Mouse (Mus musculus): ENCODE data around the gene Tmem222. TPM values are rescaled to one million over a fixed set of nuclear protein-coding genes. Genes with fewer than 3 reads are reported as not detected.

The Tmem222 gene
- polyA plus RNA-seq, 1 experiment = 5.3 TPM

DNA sequence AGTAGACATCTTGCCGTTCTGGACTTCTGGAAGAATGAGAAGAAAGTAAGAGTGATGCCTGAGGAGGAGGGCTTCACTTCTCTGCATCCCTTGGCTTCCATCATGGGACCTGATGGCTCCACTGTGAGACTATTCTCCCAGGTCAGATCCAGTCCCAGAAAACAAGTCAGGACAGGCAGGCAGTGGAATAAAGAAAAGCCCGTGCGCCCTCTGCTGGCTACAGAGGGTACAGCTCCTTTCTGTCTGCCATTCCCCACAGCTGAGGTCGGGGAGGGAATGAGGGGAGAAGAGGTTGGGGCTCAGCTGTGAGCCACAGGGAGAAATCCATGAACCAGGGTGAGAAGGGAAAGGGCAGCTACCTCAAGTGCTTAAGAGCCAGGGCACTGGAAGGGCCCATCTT, 24.2 kb upstream of the Tmem222 start:
- no peak overlapping the region for H3K4me3 ChIP-seq (replicated peaks)
- peaks cover 5% of the 10 kb centered on the region for H3K4me1 ChIP-seq (ENCODE audit: control insufficient read depth)
- no peaks in the 10 kb centered on the region for H3K27me3 ChIP-seq (ENCODE audit: control insufficient read depth)
- H3K9me3 ChIP-seq (ENCODE audit: control insufficient read depth, low read length) = no peaks in the 10 kb centered on the region
- peaks cover 90% of the 10 kb centered on the region for H3K36me3 ChIP-seq (ENCODE audit: control insufficient read depth)
- TF ChIP-seq TAL1 (IDR thresholded peaks at IDR 0.05; ENCODE audit: low read length) = no peak
- no peak for TF ChIP-seq GATA1 (IDR thresholded peaks at IDR 0.05; ENCODE audit: low read length)

DNA sequence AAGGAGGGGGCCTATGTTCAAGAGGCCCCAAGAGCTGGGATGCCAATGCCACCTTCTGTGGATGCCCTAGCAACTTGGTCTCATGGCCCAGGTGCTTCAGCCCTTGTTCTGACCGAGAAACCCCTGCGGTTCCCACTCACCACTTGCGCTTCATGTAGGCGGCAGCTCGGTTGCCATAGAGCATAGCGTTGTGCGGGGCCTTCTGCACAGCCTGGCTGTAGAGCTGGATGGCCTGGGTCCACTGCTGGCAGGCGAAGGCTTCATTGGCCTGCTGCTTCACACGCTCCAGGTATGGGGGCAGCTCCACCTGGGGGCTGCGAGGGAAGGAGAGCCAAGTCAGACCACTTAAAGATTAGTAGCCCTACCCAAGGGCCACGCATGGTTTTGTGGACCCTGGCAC, 22.8 kb upstream of the Tmem222 start:
- Histone ChIP-seq H3K4me1 (ENCODE audit: control insufficient read depth) (peaks cover 5% of the 10 kb centered on the region), H3K36me3 (ENCODE audit: control insufficient read depth) (peaks cover 94% of the 10 kb centered on the region), H3K4me3 (replicated peaks) (no peak overlapping the region), H3K9me3 (ENCODE audit: control insufficient read depth, low read length) (no peaks in the 10 kb centered on the region), H3K27me3 (ENCODE audit: control insufficient read depth) (no peaks in the 10 kb centered on the region)
- TF ChIP-seq GATA1 (IDR thresholded peaks at IDR 0.05; ENCODE audit: low read length) (no peak), TAL1 (IDR thresholded peaks at IDR 0.05; ENCODE audit: low read length) (no peak)

DNA sequence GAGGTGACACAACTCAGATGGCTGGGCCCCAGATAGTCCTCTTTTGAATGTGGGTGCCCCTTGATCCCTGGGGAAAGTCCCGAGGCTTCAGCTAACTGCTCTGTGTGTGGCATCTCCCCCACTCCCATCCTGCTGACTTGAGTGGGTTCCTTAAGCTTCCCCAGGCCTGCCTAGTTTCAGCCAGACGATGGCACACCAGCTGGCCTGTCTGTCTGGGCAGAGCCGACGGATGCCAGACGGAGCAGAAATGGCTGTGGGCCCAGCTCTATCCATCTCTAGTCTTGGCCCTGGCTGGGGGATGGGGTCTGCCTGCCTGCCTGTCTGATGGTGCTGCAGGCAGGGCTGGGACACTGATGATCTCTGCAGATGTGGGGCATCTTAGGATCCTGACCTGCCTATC, 22.1 kb upstream of the Tmem222 start:
- Histone ChIP-seq H3K27me3 (ENCODE audit: control insufficient read depth) (no peaks in the 10 kb centered on the region), H3K36me3 (ENCODE audit: control insufficient read depth) (peaks cover 95% of the 10 kb centered on the region), H3K4me3 (replicated peaks) (no peak overlapping the region), H3K4me1 (ENCODE audit: control insufficient read depth) (peaks cover 5% of the 10 kb centered on the region), H3K9me3 (ENCODE audit: control insufficient read depth, low read length) (no peaks in the 10 kb centered on the region)
- no peak for TF ChIP-seq TAL1 (IDR thresholded peaks at IDR 0.05; ENCODE audit: low read length)
- TF ChIP-seq GATA1 (IDR thresholded peaks at IDR 0.05; ENCODE audit: low read length) = no peak

DNA sequence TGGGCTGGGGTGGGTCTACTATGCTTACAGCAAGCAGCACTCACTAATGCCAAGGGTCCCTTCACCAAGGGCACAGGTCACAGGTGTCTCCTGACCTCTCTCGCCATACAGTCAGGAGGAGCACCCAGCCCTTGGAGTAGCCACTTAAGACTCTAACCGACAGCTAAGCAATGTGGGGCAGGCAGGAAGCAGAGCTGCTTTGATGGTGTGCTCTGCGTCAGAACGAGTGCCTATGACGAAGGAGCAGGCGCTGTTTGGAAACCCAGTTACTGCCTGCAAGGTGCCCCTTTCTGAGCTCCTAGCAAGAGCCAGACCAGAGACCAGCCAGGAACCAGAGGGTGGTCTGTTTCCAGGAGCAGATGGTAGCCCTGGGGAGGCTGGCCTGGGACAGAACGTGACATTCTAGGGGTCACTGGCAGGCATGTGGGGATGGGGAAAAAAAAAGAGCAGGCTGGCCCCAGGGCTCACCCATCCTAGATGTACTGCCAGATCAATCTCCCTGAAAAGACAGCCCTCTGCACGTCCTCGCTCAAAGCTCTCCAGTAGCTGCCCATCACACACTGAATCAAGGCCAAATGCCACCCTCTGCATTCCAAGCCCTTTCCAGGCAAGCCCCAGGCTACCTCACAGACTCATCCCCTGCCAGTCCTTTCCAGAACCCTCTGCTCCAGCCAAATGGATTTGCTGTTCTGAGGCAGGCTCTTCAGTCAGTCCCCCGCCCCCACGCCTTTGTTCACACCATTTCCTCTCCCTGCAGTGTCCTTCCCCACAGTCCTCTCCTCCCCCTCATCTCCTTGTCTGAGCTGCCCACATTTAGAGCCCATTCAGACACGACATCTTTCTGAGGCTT, 21.1 kb upstream of the Tmem222 start:
- no peak overlapping the region for H3K4me3 ChIP-seq (replicated peaks)
- H3K4me1 ChIP-seq (ENCODE audit: control insufficient read depth) = peaks cover 5% of the 10 kb centered on the region
- peaks cover 98% of the 10 kb centered on the region for H3K36me3 ChIP-seq (ENCODE audit: control insufficient read depth)
- no peaks in the 10 kb centered on the region for H3K27me3 ChIP-seq (ENCODE audit: control insufficient read depth)
- TF ChIP-seq GATA1 (IDR thresholded peaks at IDR 0.05; ENCODE audit: low read length) (no peak), TAL1 (IDR thresholded peaks at IDR 0.05; ENCODE audit: low read length) (no peak)
- H3K9me3 ChIP-seq (ENCODE audit: control insufficient read depth, low read length) = no peaks in the 10 kb centered on the region

DNA sequence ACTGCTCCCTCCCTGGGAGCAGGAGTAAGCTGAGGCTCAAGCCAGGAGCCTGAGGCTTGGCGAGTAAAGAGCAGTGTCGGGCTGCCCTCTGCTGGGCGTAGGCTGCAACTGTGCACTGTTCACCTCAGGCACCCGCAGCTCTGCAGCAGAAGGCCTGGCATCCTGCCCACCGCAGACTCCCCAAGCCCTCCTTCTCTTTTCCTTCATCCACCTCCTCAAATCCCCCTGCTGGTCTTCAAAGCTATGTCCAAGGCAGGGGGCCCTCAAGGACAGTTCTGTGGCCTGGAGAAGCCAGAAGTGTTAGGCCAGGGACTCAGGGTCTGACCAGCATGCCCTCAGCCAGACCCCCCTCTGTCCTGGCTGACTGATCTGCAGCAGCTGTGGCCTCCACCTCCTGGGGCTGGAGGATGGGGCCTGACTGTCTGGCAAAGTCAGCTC, 20.2 kb upstream of the Tmem222 start:
- Histone ChIP-seq H3K4me3 (replicated peaks) (no peak overlapping the region), H3K27me3 (ENCODE audit: control insufficient read depth) (no peaks in the 10 kb centered on the region), H3K4me1 (ENCODE audit: control insufficient read depth) (peaks cover 14% of the 10 kb centered on the region), H3K9me3 (ENCODE audit: control insufficient read depth, low read length) (no peaks in the 10 kb centered on the region), H3K36me3 (ENCODE audit: control insufficient read depth) (peaks cover 98% of the 10 kb centered on the region)
- no peak for TF ChIP-seq TAL1 (IDR thresholded peaks at IDR 0.05; ENCODE audit: low read length)
- TF ChIP-seq GATA1 (IDR thresholded peaks at IDR 0.05; ENCODE audit: low read length) = no peak

DNA sequence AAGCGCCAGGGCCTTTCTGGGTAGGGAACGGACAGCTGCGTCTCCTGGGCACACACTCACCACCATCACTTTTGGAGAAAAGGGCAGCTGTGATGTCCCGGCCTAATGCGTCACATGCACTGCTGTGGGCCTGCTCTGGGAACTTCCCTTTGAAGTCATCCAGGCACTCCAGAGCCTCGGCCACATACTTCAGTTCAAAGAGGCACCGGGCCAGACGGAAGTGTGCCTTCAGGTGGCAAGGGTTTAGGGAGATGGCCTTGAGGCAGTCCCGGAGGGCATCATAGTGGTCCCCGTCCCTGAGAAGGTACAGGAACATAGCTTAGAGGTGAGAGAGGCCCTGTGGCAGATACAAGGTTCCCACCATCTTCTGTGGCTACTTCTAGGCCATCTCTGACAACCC, 19.8 kb upstream of the Tmem222 start:
- TF ChIP-seq TAL1 (IDR thresholded peaks at IDR 0.05; ENCODE audit: low read length) (no peak), GATA1 (IDR thresholded peaks at IDR 0.05; ENCODE audit: low read length) (no peak)
- Histone ChIP-seq H3K4me3 (replicated peaks) (no peak overlapping the region), H3K4me1 (ENCODE audit: control insufficient read depth) (peaks cover 19% of the 10 kb centered on the region), H3K27me3 (ENCODE audit: control insufficient read depth) (no peaks in the 10 kb centered on the region), H3K9me3 (ENCODE audit: control insufficient read depth, low read length) (no peaks in the 10 kb centered on the region), H3K36me3 (ENCODE audit: control insufficient read depth) (peaks cover 100% of the 10 kb centered on the region)

DNA sequence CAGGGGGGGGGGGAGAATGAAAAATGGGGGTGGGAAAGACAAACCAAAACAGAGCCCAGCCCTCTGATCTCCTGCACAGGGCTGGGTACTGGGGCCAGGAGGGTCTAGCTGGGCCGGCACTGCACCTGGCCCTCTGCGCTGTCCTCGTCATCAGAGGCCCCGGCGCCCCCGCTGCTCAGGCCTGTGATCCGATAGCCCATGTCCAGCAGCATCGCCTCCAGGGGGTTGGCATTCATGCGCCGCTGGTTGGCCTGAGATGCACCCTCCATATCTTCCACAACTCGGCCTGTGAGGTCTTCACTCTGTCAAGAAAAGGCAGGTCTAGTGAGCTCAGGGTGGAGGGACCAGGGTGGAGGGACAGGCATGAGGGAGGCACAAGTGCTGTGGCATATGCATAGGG, 16.5 kb upstream of the Tmem222 start:
- Histone ChIP-seq H3K27me3 (ENCODE audit: control insufficient read depth) (no peaks in the 10 kb centered on the region), H3K9me3 (ENCODE audit: control insufficient read depth, low read length) (no peaks in the 10 kb centered on the region), H3K4me1 (ENCODE audit: control insufficient read depth) (peaks cover 48% of the 10 kb centered on the region), H3K36me3 (ENCODE audit: control insufficient read depth) (peaks cover 72% of the 10 kb centered on the region), H3K4me3 (replicated peaks) (no peak overlapping the region)
- TF ChIP-seq GATA1 (IDR thresholded peaks at IDR 0.05; ENCODE audit: low read length) (no peak), TAL1 (IDR thresholded peaks at IDR 0.05; ENCODE audit: low read length) (no peak)

DNA sequence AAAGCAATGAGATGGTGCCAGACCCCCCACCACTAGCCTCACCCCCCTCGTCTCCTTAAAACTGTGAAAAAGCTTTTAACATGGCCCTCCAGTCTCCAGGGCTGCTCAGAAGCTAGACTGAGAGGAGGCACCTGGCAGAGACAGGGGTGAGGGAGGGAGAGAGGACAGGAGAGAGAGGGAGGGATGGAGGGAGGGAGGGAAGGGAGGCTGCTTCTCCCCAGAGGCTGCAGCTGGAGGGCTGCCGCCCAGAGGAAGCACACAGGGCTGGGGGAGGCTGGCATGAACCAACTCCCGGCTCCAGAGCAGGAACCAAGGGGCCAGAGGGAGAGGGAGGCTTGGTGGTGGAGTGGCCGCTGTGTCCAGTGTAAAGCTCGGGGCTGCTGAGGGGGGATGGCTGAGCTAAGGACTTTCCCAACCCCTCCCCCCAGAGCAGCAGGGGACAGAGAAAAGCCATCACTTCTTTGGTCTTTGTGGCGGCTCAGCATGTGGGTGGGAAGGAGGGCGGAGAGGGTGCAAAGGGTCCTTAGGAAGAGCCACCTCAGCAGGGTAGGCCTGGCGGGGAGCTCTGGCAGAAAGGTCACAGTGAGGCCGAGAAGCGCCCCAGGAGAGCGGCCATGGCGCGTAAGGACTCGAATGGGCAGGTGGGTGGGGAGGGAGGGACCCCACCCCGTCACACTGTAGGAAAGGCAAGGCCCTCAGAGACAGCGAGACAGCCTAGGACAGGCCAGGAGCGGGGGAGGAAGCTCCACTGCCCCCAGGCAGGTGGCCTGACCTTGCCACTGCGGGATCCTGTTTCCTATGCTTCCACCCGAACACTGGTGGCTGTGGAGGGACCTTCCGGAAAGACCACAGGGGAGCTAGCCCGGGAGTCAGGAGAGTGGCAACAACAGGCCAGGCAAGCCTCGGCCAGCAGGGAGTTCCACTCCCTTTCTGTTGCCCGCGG, 15.6 kb upstream of the Tmem222 start:
- peaks cover 52% of the 10 kb centered on the region for H3K4me1 ChIP-seq (ENCODE audit: control insufficient read depth)
- peaks cover 63% of the 10 kb centered on the region for H3K36me3 ChIP-seq (ENCODE audit: control insufficient read depth)
- no peak overlapping the region for H3K4me3 ChIP-seq (replicated peaks)
- no peaks in the 10 kb centered on the region for H3K27me3 ChIP-seq (ENCODE audit: control insufficient read depth)
- H3K9me3 ChIP-seq (ENCODE audit: control insufficient read depth, low read length) = no peaks in the 10 kb centered on the region
- no peak for TF ChIP-seq TAL1 (IDR thresholded peaks at IDR 0.05; ENCODE audit: low read length)
- TF ChIP-seq GATA1 (IDR thresholded peaks at IDR 0.05; ENCODE audit: low read length) = no peak

DNA sequence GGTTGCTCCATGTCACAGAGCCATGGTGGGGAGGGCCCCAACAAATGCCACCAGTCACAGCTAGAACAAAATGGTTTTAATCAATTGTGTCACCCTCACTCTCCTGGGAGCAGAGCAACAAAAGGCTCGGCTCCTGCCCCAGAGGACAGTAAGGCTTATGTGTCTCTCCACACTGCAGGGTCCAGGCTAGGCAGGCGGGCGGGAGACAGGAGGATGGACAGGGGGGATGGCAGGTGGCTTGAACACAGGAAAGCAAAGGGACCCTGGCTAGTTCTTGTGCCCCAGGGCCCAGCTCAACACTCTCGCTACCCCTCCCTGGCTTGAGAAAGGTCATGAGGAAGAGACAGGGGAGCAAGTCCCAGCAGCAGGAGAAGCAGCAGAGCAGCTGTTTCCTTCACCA, 14.8 kb upstream of the Tmem222 start:
- no peaks in the 10 kb centered on the region for H3K9me3 ChIP-seq (ENCODE audit: control insufficient read depth, low read length)
- H3K36me3 ChIP-seq (ENCODE audit: control insufficient read depth) = peaks cover 57% of the 10 kb centered on the region
- peaks cover 58% of the 10 kb centered on the region for H3K4me1 ChIP-seq (ENCODE audit: control insufficient read depth)
- TF ChIP-seq TAL1 (IDR thresholded peaks at IDR 0.05; ENCODE audit: low read length) (no peak), GATA1 (IDR thresholded peaks at IDR 0.05; ENCODE audit: low read length) (no peak)
- no peak overlapping the region for H3K4me3 ChIP-seq (replicated peaks)
- no peaks in the 10 kb centered on the region for H3K27me3 ChIP-seq (ENCODE audit: control insufficient read depth)

All from erythroblast, embryonic 14.5 days (primary cell).